Mouse (Mus musculus): Measurements from ENCODE around the gene Plpp3.

DNA sequence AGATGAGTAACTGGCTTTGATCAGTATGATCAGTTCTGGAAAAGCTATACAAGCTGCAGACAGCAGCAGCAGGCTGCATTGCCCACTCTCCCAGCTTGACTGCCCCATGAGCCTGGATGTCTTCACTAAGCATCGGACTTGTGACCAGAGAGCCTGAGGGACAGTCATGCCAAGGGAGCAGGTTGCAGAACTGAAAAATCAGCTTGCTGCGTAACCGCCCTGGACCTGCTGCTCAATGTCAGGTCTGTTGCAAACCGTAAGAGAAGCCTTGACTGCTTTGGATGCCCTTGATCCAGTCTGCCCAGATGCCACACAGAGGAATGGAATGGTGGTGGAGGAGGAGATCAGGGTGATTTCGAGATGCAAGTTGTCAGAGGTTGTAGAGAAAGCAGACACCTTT lies 41.5 kb downstream of the Plpp3 start:
- TF ChIP-seq CTCF (IDR thresholded peaks at IDR 0.05; ENCODE audit: extremely low read depth, insufficient read depth, low read length) (no peak), POLR2A (IDR thresholded peaks at IDR 0.05; ENCODE audit: extremely low read depth, insufficient read depth, low read length) (no peak)
